Mouse (Mus musculus): ENCODE results near the gene Dnhd1.

- TF ChIP-seq CTCF (IDR thresholded peaks at IDR 0.05; ENCODE audit: control insufficient read depth, insufficient read depth, low read length) (no peak), POLR2A (IDR thresholded peaks at IDR 0.05; ENCODE audit: borderline replicate concordance, control insufficient read depth, low read depth, low read length) (no peak)
Observed at GRCm38 (mm10) chr7:105690875-105691274, 40.2 kb downstream of the Dnhd1 start.

All from bone marrow, adult 2 months (tissue).